Mouse (Mus musculus): ENCODE results near the gene Vdac2. TPM values are rescaled to one million over a fixed set of nuclear protein-coding genes. Genes with fewer than 3 reads are reported as not detected.

Gene Vdac2
- polyA plus RNA-seq, 1 experiment from 2014 or later: 312 TPM

DNA sequence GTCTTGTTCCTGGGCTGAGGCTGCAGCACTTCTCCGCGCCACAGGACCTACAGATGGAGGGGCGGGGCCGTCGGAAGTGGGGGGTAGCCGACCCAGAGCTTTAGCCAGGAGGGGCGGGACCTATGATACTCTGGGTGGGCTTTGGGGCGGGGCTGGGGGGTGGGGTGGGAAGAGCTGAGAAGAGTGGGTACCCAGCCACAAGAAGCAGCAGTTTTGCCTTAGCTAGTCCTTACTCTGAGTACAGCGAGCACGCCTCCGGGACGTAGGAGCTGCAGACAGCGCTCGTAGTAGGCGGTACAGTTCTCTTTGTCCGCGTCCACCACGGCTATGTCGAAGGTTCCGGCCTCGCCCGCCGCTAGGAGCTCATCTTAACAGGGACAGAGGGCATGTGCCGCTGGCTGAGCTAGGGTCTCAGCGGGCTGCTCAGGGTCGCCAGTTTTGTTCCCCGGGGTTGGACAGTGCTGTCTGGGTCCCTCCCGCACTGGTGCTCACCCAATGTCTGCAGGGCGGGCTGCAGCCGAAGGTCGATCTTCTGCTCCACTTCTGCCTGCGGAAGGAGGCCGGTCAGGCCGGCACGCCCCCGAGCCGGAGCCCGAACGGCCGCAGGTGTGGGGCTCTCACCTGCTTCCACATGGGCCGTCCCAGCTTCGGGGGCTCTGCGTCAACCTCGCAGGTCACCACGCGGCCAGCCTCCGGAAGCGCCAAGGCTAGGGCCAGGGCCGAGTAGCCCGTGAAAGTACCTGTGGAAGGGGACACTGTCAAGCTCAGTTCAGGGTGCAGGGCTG is 22.5 kb downstream of the Vdac2 start:
- peak; percentile 60 for ATAC-seq (ENCODE audit: low FRiP score)
- H3K27ac ChIP-seq (ENCODE audit: low read depth, low read length): no peak overlapping the region
- under 1% methylated on average over 44 of the region's 50 CpGs for WGBS

DNA sequence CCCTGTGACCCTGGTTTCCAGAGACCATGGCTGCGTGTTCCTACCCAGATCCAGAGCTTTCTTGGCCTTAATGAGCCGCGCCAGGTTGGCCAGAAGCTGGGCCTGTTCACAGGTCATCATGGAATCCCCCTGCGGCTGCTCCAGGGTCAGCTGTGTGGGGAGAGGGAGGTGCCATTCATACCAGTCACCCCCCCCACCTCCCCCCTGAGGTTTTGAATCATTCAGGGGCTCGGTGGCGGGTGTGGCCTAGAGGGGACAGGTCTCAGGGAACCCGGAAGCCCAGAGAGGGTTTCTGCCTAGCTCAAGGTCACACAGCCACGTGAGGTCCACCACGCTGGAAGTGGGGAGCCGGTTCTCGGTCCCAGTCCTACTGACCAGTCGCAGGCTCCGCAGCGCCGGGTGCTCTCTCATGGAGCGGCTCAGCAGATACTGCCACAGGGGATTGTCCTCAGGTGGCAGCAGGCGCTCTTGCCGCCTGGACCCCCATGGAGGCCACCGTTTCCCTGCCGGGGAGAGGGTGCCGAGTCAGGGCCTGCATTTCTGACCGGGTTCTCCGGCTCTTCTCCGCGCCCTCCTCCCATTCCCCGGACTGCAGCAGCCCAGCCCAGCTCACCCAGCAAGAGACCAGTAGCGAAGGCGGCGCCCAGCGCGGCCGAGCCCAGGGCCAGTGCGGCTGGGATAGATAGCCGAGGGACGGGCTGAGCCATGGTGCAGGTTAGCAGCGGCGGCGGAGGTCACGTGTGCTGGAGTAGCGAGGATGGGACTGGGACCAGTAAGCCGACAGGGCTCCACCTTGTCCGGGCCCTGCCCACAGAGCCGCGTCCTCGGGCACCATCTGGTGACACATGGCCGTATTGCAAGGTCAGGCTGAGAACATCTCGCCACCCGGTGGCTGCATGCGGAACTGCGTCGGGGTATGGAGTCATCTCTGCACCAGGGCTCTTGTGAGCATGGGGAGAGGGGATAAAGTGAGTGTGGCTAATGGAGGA is 23.4 kb downstream of the Vdac2 start, which contains the start of gene Comtd1:
Gene Comtd1 (minus strand): TSS at position 812 of the 989 bp plus-strand sequence.
- peak; percentile 91 for ATAC-seq (ENCODE audit: low FRiP score)
- H3K9ac ChIP-seq (ENCODE audit: low read length): peak within 1 kb of the TSS; percentile 72
- H3K9me3 ChIP-seq (ENCODE audit: control insufficient read depth, low read length): no peaks in the 10 kb centered on the region
- peak within 1 kb of the TSS; percentile 98 for H3K4me2 ChIP-seq
- H3K4me1 ChIP-seq (ENCODE audit: control insufficient read depth, insufficient read depth, low read length): peaks cover 12% of the 10 kb centered on the region
- peak; percentile 99 for DNase-seq (ENCODE audit: low spot score, missing footprints)
- H3K4me3 ChIP-seq (ENCODE audit: low read depth, low read length): peak within 1 kb of the TSS; percentile 61
- H3K27ac ChIP-seq (ENCODE audit: low read depth, low read length): no peak within 1 kb of the TSS
- 0 out of 2 replicates have a peak, but pooled peaks cover 5% of the 10 kb centered on the region for H3K36me3 ChIP-seq (ENCODE audit: control insufficient read depth, insufficient read depth, low read length)
- WGBS: under 1% methylated on average over 51 of the region's 51 CpGs
- H3K27me3 ChIP-seq (ENCODE audit: control insufficient read depth, insufficient read depth, low read length): no peaks in the 10 kb centered on the region

More for the DNA sequence above, 22.5 kb downstream of the Vdac2 start:
- peak overlapping the region; percentile 98 for H3K4me2 ChIP-seq
- H3K9ac ChIP-seq (ENCODE audit: low read length): peak overlapping the region; percentile 72
- H3K36me3 ChIP-seq (ENCODE audit: control insufficient read depth, insufficient read depth, low read length): peaks cover 5% of the 10 kb centered on the region; the same call in 1 of the 2 replicates
- peak overlapping the region; percentile 61 for H3K4me3 ChIP-seq (ENCODE audit: low read depth, low read length)
- DNase-seq (ENCODE audit: low spot score, missing footprints): peak; percentile 92
- no peaks in the 10 kb centered on the region for H3K9me3 ChIP-seq (ENCODE audit: control insufficient read depth, low read length)
- peaks cover 12% of the 10 kb centered on the region for H3K4me1 ChIP-seq (ENCODE audit: control insufficient read depth, insufficient read depth, low read length)
- H3K27me3 ChIP-seq (ENCODE audit: control insufficient read depth, insufficient read depth, low read length): no peaks in the 10 kb centered on the region

DNA sequence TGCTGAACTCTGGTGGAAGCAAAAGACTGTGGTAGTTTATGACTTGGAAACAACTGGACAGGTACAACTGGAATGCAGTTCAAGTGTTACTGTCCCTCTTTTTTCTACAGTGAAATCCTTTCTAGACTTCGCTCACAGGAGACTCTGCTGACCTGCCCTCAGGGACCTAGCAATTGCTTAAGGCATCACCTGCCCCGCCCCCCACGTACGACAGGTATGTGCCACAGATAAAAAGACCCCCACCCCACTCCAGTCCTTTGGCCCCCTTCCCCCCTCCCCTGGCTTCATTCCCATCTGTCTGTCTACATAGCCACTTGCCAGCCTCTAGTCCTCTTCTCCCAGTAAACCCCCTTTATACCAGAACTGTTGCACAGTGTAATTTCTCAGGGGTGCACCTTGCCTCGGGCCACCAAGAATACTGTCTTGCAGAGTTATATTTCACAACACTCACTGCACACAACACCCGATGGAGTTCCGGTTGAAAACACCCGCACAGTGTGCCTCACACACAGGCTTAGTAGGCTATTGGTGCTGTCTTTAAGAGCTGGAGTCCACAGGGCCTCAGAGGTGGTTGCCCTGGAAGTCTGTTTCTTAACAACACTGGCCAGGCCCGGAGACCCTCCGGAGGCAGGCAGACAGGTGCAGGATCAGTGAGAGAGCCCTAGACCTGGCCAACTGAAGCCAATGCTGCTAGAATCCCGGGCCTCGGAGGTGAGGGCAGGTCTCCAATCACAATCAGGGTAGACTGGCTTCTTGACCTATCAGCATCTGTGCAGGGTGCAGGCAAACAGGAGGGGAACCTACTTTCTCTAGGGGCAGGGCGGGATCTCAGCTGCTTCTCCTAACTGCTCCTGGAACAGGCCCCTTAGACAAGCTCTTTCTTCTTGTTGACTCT is 24.7 kb downstream of the Vdac2 start:
- Histone ChIP-seq H3K9ac (ENCODE audit: low read length) (no peak overlapping the region), H3K4me1 (ENCODE audit: control insufficient read depth, insufficient read depth, low read length) (peaks cover 17% of the 10 kb centered on the region), H3K4me2 (no peak overlapping the region), H3K27ac (ENCODE audit: low read depth, low read length) (no peak overlapping the region), H3K27me3 (ENCODE audit: control insufficient read depth, insufficient read depth, low read length) (no peaks in the 10 kb centered on the region), H3K36me3 (ENCODE audit: control insufficient read depth, insufficient read depth, low read length) (0 out of 2 replicates have a peak, but pooled peaks cover 5% of the 10 kb centered on the region), H3K9me3 (ENCODE audit: control insufficient read depth, low read length) (no peaks in the 10 kb centered on the region), H3K4me3 (ENCODE audit: low read depth, low read length) (no peak overlapping the region)
- no peak for ATAC-seq (ENCODE audit: low FRiP score)
- no peak for DNase-seq (ENCODE audit: low spot score, missing footprints)
- WGBS: 87% methylated on average over 13 of the region's 13 CpGs

DNA sequence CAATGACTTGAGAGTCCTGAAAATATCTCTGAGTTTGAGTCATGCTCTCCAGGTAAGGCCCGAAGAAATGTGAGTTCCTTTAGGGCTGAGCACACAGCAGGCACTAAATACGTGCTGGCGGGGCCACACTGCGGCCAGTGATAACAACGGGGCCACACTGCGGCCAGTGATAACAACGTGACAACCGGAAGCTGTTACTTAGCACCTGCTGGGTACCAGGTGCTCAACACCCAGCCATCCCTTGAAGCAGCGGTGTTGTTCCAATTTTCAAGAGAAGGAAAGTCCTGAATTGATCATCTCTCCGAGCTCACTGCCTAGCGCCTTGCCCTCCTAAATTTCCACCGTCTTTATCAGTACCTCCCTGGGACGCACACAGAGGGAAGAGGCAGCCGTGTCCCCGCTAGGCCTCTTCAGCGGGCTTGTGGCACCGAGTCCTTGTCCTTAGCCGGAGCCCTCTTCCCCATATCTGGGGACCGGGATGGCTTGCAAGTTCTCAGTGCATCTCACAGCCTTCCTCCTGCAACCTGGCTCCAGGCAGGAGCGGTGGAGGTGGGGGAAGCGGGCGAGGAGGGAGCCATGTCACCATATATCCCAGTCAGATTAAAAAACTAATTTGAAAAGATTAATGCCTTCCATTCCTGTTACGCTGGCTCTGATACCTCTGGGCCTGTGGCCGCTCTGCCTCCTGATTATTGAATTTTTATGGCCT is 25.5 kb downstream of the Vdac2 start:
- WGBS: 82% methylated on average over 24 of the region's 24 CpGs
- Histone ChIP-seq H3K4me3 (ENCODE audit: low read depth, low read length) (no peak overlapping the region), H3K36me3 (ENCODE audit: control insufficient read depth, insufficient read depth, low read length) (0 out of 2 replicates have a peak, but pooled peaks cover 2% of the 10 kb centered on the region), H3K27me3 (ENCODE audit: control insufficient read depth, insufficient read depth, low read length) (no peaks in the 10 kb centered on the region), H3K27ac (ENCODE audit: low read depth, low read length) (no peak overlapping the region), H3K4me1 (ENCODE audit: control insufficient read depth, insufficient read depth, low read length) (peaks cover 17% of the 10 kb centered on the region), H3K9me3 (ENCODE audit: control insufficient read depth, low read length) (no peaks in the 10 kb centered on the region), H3K9ac (ENCODE audit: low read length) (no peak overlapping the region), H3K4me2 (no peak overlapping the region)
- DNase-seq (ENCODE audit: low spot score, missing footprints) (no peak), ATAC-seq (ENCODE audit: low FRiP score) (no peak)

DNA sequence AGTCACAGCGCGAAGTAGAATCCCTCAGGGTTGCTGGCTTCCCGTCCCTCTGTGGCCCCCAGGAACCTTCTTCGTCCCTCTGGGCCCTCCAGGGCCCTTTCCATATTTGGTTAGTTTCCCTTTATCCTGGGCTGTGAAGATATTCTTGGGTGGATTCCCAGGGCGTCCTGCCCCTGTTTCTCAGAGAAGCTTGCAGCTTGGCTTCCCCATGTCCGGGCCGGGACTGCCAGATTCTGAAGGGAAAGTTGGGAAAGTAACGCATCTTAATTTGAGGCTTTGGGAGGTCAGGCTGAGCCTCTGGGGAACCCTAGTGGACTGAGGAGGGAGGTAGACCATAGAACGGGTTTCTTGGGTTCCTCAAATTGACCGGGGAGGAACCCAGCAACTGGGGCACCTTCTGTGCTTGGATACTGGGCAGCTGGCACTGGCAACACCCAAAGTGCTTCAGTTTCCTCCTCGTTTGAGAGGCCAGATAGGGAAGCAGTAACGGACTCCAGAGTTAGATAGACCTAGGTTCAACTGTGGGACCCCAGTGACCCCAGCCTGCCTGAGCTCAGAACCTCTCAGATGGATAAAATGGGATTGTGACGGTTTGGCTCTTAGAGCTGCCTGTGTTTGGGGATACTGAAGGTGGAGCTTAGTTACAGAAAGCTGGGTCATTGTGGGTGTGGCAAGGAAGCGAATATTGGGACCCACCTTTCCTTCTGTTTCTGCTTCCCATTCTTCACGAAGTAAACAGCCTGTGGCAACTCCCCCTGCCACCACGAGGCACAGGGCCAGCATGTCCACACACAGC is 27.2 kb downstream of the Vdac2 start:
- Histone ChIP-seq H3K36me3 (ENCODE audit: control insufficient read depth, insufficient read depth, low read length) (no peaks in the 10 kb centered on the region), H3K4me3 (ENCODE audit: low read depth, low read length) (no peak overlapping the region), H3K27ac (ENCODE audit: low read depth, low read length) (no peak overlapping the region), H3K9me3 (ENCODE audit: control insufficient read depth, low read length) (no peaks in the 10 kb centered on the region), H3K4me1 (ENCODE audit: control insufficient read depth, insufficient read depth, low read length) (peaks cover 15% of the 10 kb centered on the region), H3K4me2 (no peak overlapping the region), H3K27me3 (ENCODE audit: control insufficient read depth, insufficient read depth, low read length) (no peaks in the 10 kb centered on the region), H3K9ac (ENCODE audit: low read length) (no peak overlapping the region)
- DNase-seq (ENCODE audit: low spot score, missing footprints) (no peak), ATAC-seq (ENCODE audit: low FRiP score) (no peak)
- WGBS: 82% methylated on average over 16 of the region's 16 CpGs

GRCm38 (mm10) chr14:21853456-21854109 is 28.5 kb downstream of the Vdac2 start:
- Histone ChIP-seq H3K9ac (ENCODE audit: low read length) (peak overlapping the region; percentile 46; the same call in 1 of the 2 replicates), H3K4me2 (peak overlapping the region; percentile 41), H3K4me3 (ENCODE audit: low read depth, low read length) (peak overlapping the region; percentile 18), H3K4me1 (ENCODE audit: control insufficient read depth, insufficient read depth, low read length) (peaks cover 7% of the 10 kb centered on the region), H3K27ac (ENCODE audit: low read depth, low read length) (no peak overlapping the region), H3K36me3 (ENCODE audit: control insufficient read depth, insufficient read depth, low read length) (no peaks in the 10 kb centered on the region), H3K27me3 (ENCODE audit: control insufficient read depth, insufficient read depth, low read length) (no peaks in the 10 kb centered on the region), H3K9me3 (ENCODE audit: control insufficient read depth, low read length) (no peaks in the 10 kb centered on the region)
- ATAC-seq (ENCODE audit: low FRiP score): peak; percentile 30; the same call in 1 of the 2 replicates
- DNase-seq (ENCODE audit: low spot score, missing footprints): peak; percentile 97
- WGBS: 8% methylated on average over 17 of the region's 17 CpGs

DNA sequence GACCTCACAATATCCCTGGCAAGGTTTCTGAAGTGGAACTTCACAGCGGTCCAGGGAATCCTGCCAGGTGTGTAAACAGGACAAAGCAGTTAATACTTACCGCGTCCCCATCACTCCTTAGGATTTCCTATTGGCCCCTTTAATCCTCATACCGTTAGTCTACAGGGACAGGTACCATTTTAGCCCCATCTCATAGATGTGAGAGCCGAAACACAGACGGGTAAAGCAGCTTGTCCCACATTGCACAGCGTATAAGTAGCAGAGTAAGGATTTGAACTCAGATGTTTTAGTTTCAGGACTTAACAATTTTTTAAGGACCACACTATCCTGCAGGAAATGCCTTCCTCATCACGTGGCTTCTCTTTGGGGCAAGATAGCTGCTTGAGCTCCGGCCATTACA is 29.2 kb downstream of the Vdac2 start:
- Histone ChIP-seq H3K9me3 (ENCODE audit: control insufficient read depth, low read length) (no peaks in the 10 kb centered on the region), H3K4me2 (no peak overlapping the region), H3K4me1 (ENCODE audit: control insufficient read depth, insufficient read depth, low read length) (peaks cover 7% of the 10 kb centered on the region), H3K27me3 (ENCODE audit: control insufficient read depth, insufficient read depth, low read length) (no peaks in the 10 kb centered on the region), H3K4me3 (ENCODE audit: low read depth, low read length) (no peak overlapping the region), H3K36me3 (ENCODE audit: control insufficient read depth, insufficient read depth, low read length) (no peaks in the 10 kb centered on the region), H3K27ac (ENCODE audit: low read depth, low read length) (no peak overlapping the region), H3K9ac (ENCODE audit: low read length) (no peak overlapping the region)
- WGBS: 86% methylated on average over 9 of the region's 9 CpGs
- no peak for ATAC-seq (ENCODE audit: low FRiP score)
- DNase-seq (ENCODE audit: low spot score, missing footprints): peak; percentile 81

Measured in midbrain, embryonic 11.5 days (tissue).